Mouse (Mus musculus) bone marrow, adult 2 months (tissue): ENCODE results near the gene Accs. TPM values are rescaled to one million over a fixed set of nuclear protein-coding genes. Genes with fewer than 3 reads are reported as not detected.

Experiments used
- H3K27ac ChIP-seq: fragments of 200-500 bp; 2 replicates; pipeline ENCODE4 v1.5.1; 2012; ENCODE audit warnings: low read depth, mild to moderate bottlenecking, control low read depth, inconsistent platforms, low read length; ENCODE audit not compliant: control insufficient read depth, poor library complexity, insufficient read depth
- H3K4me1 ChIP-seq: fragments of 200-500 bp; 2 replicates; pipeline ENCODE4 v1.6.1; 2011; ENCODE audit warnings: low read length; ENCODE audit not compliant: control insufficient read depth, insufficient read depth
- H3K4me3 ChIP-seq: fragments of 200-500 bp; replicated peaks from 2 replicates; pipeline ENCODE3; 2011; ENCODE audit warnings: mild to moderate bottlenecking, low read depth, low read length, control low read depth; ENCODE audit not compliant: control insufficient read depth
- CTCF ChIP-seq: fragments of 200-500 bp; IDR thresholded peaks from 2 replicates; pipeline ENCODE4 v1.5.1; 2011; ENCODE audit warnings: low read length, control low read depth; ENCODE audit not compliant: control insufficient read depth, insufficient read depth
- POLR2A ChIP-seq: fragments of 200-500 bp; IDR thresholded peaks from 2 replicates; pipeline ENCODE4 v1.6.1; 2011; ENCODE audit warnings: low read depth, mild to moderate bottlenecking, control low read depth, low read length, borderline replicate concordance; ENCODE audit not compliant: control insufficient read depth
- WGBS: fragments of 180-500 bp; shearing (Covaris S2); methylation state at CpG from one replicate; pipeline ENCODE4 v1.1.7; 2018; 5-methylcytosine and 5-hydroxymethylcytosine counted together
- polyA plus RNA-seq: library from polyadenylated mRNA; stranded (reverse); fragments of >200 nt; gene quantifications from 2 replicates; pipeline ENCODE4 v1.2.4, GENCODE M21; 2011; ENCODE audit warnings: low replicate concordance; ENCODE audit not compliant: missing spikeins, insufficient read depth, insufficient read length

The Accs gene
- polyA plus RNA-seq: 5.9 and 6.3 TPM in 2 replicates

DNA sequence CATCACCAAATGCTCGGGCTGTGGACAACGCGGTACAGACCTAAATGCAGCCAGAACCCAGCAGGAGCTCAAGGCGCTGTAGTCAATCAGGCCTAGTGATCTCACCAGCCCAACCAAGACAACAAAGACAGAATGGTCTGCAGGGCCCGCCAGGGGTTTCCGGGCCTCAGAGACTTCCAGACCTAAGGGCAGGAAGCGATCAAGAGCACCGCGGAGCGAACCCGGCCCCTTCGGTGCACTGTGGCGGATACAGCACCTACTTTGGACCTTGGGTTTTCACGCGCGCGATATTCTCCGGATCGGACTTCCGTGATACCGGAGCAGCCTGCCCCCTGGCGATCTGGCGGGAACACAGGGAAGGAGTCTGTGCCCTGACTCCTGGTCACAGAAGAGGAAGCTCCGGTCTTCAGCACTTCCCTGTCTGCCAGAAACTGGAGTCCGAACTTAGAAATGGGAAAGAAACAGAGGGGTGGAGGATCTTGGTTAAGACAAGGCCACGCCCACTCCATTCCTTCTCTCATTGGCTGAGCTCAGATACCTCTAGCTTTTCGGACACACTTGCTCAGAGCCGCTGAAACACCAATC is at the start of gene Accs:
Gene Accs (minus strand): TSS at position 439 of the 585 bp plus-strand sequence.
- Histone ChIP-seq H3K4me3 (peak within 1 kb of the TSS; percentile 81), H3K4me1 (no peaks in the 10 kb centered on the region), H3K27ac (peak within 1 kb of the TSS; percentile 36)
- under 1% methylated on average over 28 of the region's 28 CpGs for WGBS
- TF ChIP-seq POLR2A: no peak
- peak; percentile 36; the same call in 1 of the 2 replicates for TF ChIP-seq CTCF

GRCm38 (mm10) chr2:93891611-93892280 is 42.0 kb upstream of the Accs start:
- 12% methylated on average over 9 of the region's 9 CpGs for WGBS
- no peak for TF ChIP-seq CTCF
- no peak for TF ChIP-seq POLR2A
- Histone ChIP-seq H3K27ac (0 out of 2 replicates have a peak overlapping the region, but pooled peaks have one; percentile 7), H3K4me3 (no peak overlapping the region), H3K4me1 (no peaks in the 10 kb centered on the region)

- Histone ChIP-seq H3K4me1 (no peaks in the 10 kb centered on the region), H3K27ac (no peak overlapping the region), H3K4me3 (no peak overlapping the region)
- TF ChIP-seq CTCF: no peak
- TF ChIP-seq POLR2A: no peak
- WGBS: 71% methylated on average over 8 of the region's 8 CpGs
These were observed 40.4 kb upstream of the Accs start for GRCm38 (mm10) chr2:93890143-93890542.

- 56% methylated on average over 7 of the region's 7 CpGs for WGBS
- Histone ChIP-seq H3K4me1 (no peaks in the 10 kb centered on the region), H3K27ac (no peak overlapping the region), H3K4me3 (no peak overlapping the region)
- TF ChIP-seq POLR2A (no peak), CTCF (no peak)
These were observed 39.3 kb upstream of the Accs start for GRCm38 (mm10) chr2:93889071-93889470.

DNA sequence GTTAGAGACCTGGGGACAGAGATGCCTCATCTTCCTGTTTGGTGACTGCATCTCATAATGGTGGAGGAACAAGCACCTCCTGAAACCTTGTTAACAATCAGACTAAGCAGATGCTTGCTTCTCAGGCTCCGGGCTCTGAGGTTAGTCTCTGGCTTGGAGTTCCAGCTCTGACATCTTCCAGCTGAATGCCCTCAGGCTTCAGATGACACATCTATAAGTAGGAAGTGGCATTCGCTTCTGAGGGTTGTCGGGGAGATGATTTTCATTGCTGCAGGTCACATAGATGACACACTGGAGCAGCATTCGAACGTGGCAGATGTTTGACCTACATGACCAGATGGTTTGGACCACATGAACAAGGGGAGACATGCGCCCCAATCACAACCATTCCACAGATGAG is 38.6 kb upstream of the Accs start:
- TF ChIP-seq POLR2A (no peak), CTCF (no peak)
- 83% methylated on average over 6 of the region's 6 CpGs for WGBS
- no peaks in the 10 kb centered on the region for H3K4me1 ChIP-seq
- no peak overlapping the region for H3K27ac ChIP-seq
- no peak overlapping the region for H3K4me3 ChIP-seq

DNA sequence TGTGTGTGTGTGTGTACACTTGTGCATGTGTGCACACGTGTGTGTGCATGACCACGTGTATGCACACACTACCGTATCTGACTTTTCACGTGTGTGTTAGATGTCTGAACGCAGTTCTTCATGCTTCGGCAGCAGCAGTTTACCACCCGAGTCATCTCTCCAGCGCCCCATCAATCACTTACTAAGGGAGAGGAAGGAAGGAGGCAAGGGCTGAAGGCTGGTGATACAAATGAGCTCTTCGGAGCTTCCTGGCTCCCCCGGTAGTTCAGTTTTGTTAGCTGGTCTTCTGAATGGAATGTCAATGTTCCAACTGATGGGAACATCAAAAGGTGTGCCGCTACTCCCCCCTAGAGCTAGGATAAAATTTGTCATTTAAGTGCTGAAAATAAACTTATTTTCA is 37.5 kb upstream of the Accs start:
- no peak overlapping the region for H3K4me3 ChIP-seq
- no peaks in the 10 kb centered on the region for H3K4me1 ChIP-seq
- H3K27ac ChIP-seq: no peak overlapping the region
- WGBS: 7% methylated on average over 11 of the region's 11 CpGs
- TF ChIP-seq CTCF (no peak), POLR2A (no peak)

GRCm38 (mm10) chr2:93886013-93886794 is 36.5 kb upstream of the Accs start:
- no peaks in the 10 kb centered on the region for H3K4me1 ChIP-seq
- WGBS: 60% methylated on average over 10 of the region's 10 CpGs
- no peak for TF ChIP-seq POLR2A
- no peak for TF ChIP-seq CTCF

GRCm38 (mm10) chr2:93883066-93883465 is 33.3 kb upstream of the Accs start:
- H3K27ac ChIP-seq: no peak overlapping the region
- WGBS: 44% methylated on average over 5 of the region's 5 CpGs
- H3K4me3 ChIP-seq: no peak overlapping the region
- H3K4me1 ChIP-seq: no peaks in the 10 kb centered on the region
- TF ChIP-seq POLR2A (no peak), CTCF (no peak)

More at GRCm38 (mm10) chr2:93886013-93886794, 36.5 kb upstream of the Accs start:
- Histone ChIP-seq H3K4me3 (no peak overlapping the region), H3K27ac (no peak overlapping the region)
